ENCODE assay signal across 13 mouse cellular contexts in the genomic region with DNA sequence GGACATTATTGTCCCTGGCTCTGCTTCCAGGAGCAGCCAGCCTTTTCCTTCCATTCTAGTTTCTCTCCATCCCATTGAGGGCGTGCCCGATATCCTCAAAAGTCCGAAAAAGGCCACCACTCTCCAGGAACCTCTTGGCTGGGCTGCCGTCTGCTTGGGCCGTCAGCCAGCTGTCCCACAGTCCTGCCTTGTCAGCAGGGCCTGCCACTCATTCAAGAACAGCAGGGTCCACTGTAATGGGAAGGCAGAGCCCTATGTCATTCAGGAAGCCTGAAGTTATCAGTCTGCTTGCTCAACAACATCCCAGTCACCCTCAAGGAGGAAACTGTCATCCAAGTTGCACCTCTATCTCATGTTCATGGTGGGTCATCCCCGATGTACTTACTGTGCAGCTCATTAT.
DNase-seq lines count a peak whose midpoint lies in the region; ATAC-seq lines count a peak whose summit lies in the region.
"Had no signal": no experiment of that assay in that cellular context is flagged by ENCODE, and none has a peak within 500 bp of the region (broad histone marks: within the 10 kb centered on the region; RNA-seq: fewer than 3 reads in every experiment).

No protein-coding gene starts in this region.

- H3K9me3 ChIP-seq in megakaryocyte, embryonic 14.5 days, result peaks cover 13% of the 10 kb centered on the region
- H3K9me3 ChIP-seq: forebrain, embryonic 10.5 days; intestine, embryonic 15.5 days; neural tube, embryonic 15.5 days had no signal

- H3K36me3 ChIP-seq in megakaryocyte, embryonic 14.5 days (replicated peaks; ENCODE audit: low read length), result peaks cover 10% of the 10 kb centered on the region
- H3K36me3 ChIP-seq: forebrain, embryonic 10.5 days; intestine, embryonic 15.5 days; neural tube, embryonic 15.5 days had no signal

- peak; percentile 68 to 72 for DNase-seq in heart, adult 18-20 months
- no peak for DNase-seq in heart, postnatal 25 days (ENCODE audit: low spot score)
- DNase-seq in lung, postnatal 14 days, result peak; percentile 40
- no peak for DNase-seq in urinary bladder, postnatal 10 days (ENCODE audit: low spot score)
- no peak for DNase-seq in embryo, embryonic 10 days (ENCODE audit: low spot score)
- DNase-seq: layer of hippocampus, postnatal 36 days; thymus, postnatal 4 days had no signal

- H3K4me3 ChIP-seq in megakaryocyte, embryonic 14.5 days (replicated peaks), result peak overlapping the region; percentile 59
- H3K4me3 ChIP-seq: forebrain, embryonic 10.5 days; intestine, embryonic 15.5 days; neural tube, embryonic 15.5 days had no signal

- peaks cover 58% of the 10 kb centered on the region for H3K4me1 ChIP-seq in megakaryocyte, embryonic 14.5 days
- H3K4me1 ChIP-seq: forebrain, embryonic 10.5 days; intestine, embryonic 15.5 days had no signal

- ATAC-seq in megakaryocyte, adult 5-6 weeks (ENCODE audit: poor library complexity, severe bottlenecking), result no peak
- peak; percentile 59 for ATAC-seq in granulocyte monocyte progenitor cell, adult 5-6 weeks (replicated peaks; ENCODE audit: poor library complexity, severe bottlenecking)
- ATAC-seq: intestine, embryonic 15.5 days had no signal

- intact Hi-C loops in heart, postnatal 25 days (cut with DNase I), result no loop called here

- H3K27me3 ChIP-seq in megakaryocyte, embryonic 14.5 days (replicated peaks), result peaks cover 2% of the 10 kb centered on the region
- H3K27me3 ChIP-seq: intestine, embryonic 15.5 days; neural tube, embryonic 15.5 days had no signal

Comparison
In these comparisons a context has a peak if more than half of its experiments do, and no peak if none do; other contexts are left out.
1. DNase-seq: peak in heart, adult 18-20 months (2 of 2) and lung, postnatal 14 days (single experiment); none in heart, postnatal 25 days (single experiment), urinary bladder, postnatal 10 days (single experiment) and embryo, embryonic 10 days (single experiment).